Comparison of ENCODE assay signal across 17 mouse cellular contexts in the genomic region with DNA sequence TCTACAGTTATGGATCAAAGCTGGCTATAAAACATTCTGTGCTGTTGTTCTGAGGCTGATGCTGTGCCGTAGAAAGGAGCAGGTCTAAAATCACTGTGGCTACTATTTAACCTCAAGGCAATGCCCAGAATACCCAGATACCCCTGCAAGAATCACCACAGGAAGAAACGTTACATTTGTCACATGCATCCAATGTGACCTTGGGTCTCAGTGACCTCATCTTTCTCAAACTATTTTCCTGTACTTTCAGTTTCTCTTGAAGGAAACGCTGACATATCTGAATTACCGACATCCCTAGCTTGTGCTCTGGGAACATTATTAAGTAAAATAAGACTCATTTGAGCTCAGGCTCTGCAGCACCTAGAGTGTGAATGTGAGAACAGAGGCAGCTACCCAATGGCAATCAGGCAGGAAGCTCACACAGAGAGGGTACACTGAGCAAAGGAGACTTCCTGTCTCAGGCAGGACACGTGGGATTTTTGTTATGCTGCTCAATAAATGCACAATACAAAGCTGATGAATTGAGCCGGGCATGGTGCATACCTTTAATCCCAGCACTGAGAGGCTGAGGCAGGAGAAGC.
A peak's percentile ranks its signal among the peaks of the same experiment; 100 is the strongest.
DNase-seq lines count a peak whose midpoint lies in the region; ATAC-seq and TF ChIP-seq lines count a peak whose summit lies in the region.
"Had no signal": no experiment of that assay in that cellular context is flagged by ENCODE, and none has a peak within 500 bp of the region (broad histone marks: within the 10 kb centered on the region; RNA-seq: fewer than 3 reads in every experiment).

No protein-coding gene starts in this region.

- peaks cover 0 to 26% of the 10 kb centered on the region in 2 experiments; a peak in 2 of 4 replicates for H3K4me1 ChIP-seq in CH12.LX (ENCODE audit: control insufficient read depth in 1 of 2, insufficient read depth in 2 of 2)

- dilution Hi-C loops in CH12.LX (cut with MboI; ENCODE audit: extremely low pct_ligation_motif_present, extremely low pct_unique_long_range_greater_than_20kb, low sequenced_read_pairs): no loop called here

- in situ Hi-C loops in CH12.LX (cut with MboI; ENCODE audit: low pct_ligation_motif_present, low pct_unique_long_range_greater_than_20kb, low sequenced_read_pairs): no loop called here

- H3K79me2 ChIP-seq in CH12.LX (replicated peaks; ENCODE audit: control insufficient read depth, extremely low read depth, insufficient read depth, poor library complexity, severe bottlenecking): no peaks in the 10 kb centered on the region

- TF ChIP-seq RAD21 in CH12.LX (IDR thresholded peaks at IDR 0.05; ENCODE audit: low read depth, low read length): no peak

- peak; percentile 34 for DNase-seq in kidney, adult 9 months
- DNase-seq in kidney, postnatal 4 days: no peak
- DNase-seq in CH12.LX (ENCODE audit: extremely low read depth): no peak
- peak; percentile 34 for DNase-seq in thymus, postnatal 4 days
- DNase-seq in liver: no peak
- no peak for DNase-seq in layer of hippocampus, adult 9-10 months (ENCODE audit: low spot score)
- DNase-seq: adrenal gland, postnatal 36 days; cerebellum, adult 11 months; cerebellum, postnatal 36 days; layer of hippocampus, adult 9-11 months had no signal

- TF ChIP-seq CTCF in CH12.LX (conservative IDR thresholded peaks at IDR 0.05 in 1 of 2, IDR thresholded peaks at IDR 0.05 in 1 of 2; ENCODE audit: low read depth in 2 of 2, low read length in 2 of 2): no peak

- H3K4me3 ChIP-seq in CH12.LX (replicated peaks in 1 of 3; ENCODE audit: low read depth in 2 of 3, low read length in 2 of 3, poor library complexity in 1 of 3): no peak overlapping the region
- H3K4me3 ChIP-seq: embryonic facial prominence, embryonic 12.5 days; hindbrain, embryonic 10.5 days had no signal

- no peak overlapping the region for H3K27ac ChIP-seq in CH12.LX (ENCODE audit: insufficient read depth, low read depth)
- H3K27ac ChIP-seq: embryonic facial prominence, embryonic 12.5 days; hindbrain, embryonic 10.5 days; stomach, postnatal 0 days had no signal

- no peaks in the 10 kb centered on the region for H3K27me3 ChIP-seq in CH12.LX (replicated peaks)
- H3K27me3 ChIP-seq: embryonic facial prominence, embryonic 12.5 days had no signal

- H3K36me3 ChIP-seq in CH12.LX (replicated peaks in 1 of 2; ENCODE audit: control insufficient read depth in 1 of 2, insufficient read depth in 1 of 2, low read length in 1 of 2): no peaks in the 10 kb centered on the region
- H3K36me3 ChIP-seq: embryonic facial prominence, embryonic 12.5 days; hindbrain, embryonic 10.5 days had no signal

- no peak overlapping the region for H3K9ac ChIP-seq in CH12.LX (ENCODE audit: insufficient read depth, low read depth)
- H3K9ac ChIP-seq: embryonic facial prominence, embryonic 12.5 days had no signal

- ATAC-seq in inflammation-experienced regulatory T-cells, adult 6 months: peak; percentile 90
- ATAC-seq: intestine, postnatal 0 days had no signal

- H3K4me2 ChIP-seq in CH12.LX (ENCODE audit: insufficient read depth, low read depth, poor library complexity, severe bottlenecking): no peak overlapping the region
- H3K4me2 ChIP-seq: embryonic facial prominence, embryonic 12.5 days; heart, embryonic 11.5 days; liver, embryonic 11.5 days had no signal

- peaks cover 12% of the 10 kb centered on the region for H3K9me3 ChIP-seq in CH12.LX (replicated peaks; ENCODE audit: low read length)
- H3K9me3 ChIP-seq: embryonic facial prominence, embryonic 12.5 days had no signal

- no peak for TF ChIP-seq EP300 in CH12.LX (IDR thresholded peaks at IDR 0.05; ENCODE audit: low read length)

- no peak for TF ChIP-seq POLR2A in CH12.LX (IDR thresholded peaks at IDR 0.05; ENCODE audit: low read depth, low read length)

TF ChIP-seq in CH12.LX, 34 proteins besides CTCF, POLR2A, EP300 and RAD21:
- TF ChIP-seq BHLHE40 (IDR thresholded peaks at IDR 0.05; ENCODE audit: low read depth, low read length) (peak; percentile 34; the same call in 1 of the 2 replicates), RCOR1 (conservative IDR thresholded peaks at IDR 0.05; ENCODE audit: low read depth, low read length) (no peak)

Comparison
In these comparisons a context has a peak if more than half of its experiments do, and no peak if none do; other contexts are left out.
1. DNase-seq: peak in kidney, adult 9 months (single experiment) and thymus, postnatal 4 days (single experiment); none in kidney, postnatal 4 days (0 of 2), CH12.LX (single experiment), liver (single experiment) and layer of hippocampus, adult 9-10 months (single experiment).